Mouse (Mus musculus): ENCODE measurements around the gene Hoxc8.

DNA sequence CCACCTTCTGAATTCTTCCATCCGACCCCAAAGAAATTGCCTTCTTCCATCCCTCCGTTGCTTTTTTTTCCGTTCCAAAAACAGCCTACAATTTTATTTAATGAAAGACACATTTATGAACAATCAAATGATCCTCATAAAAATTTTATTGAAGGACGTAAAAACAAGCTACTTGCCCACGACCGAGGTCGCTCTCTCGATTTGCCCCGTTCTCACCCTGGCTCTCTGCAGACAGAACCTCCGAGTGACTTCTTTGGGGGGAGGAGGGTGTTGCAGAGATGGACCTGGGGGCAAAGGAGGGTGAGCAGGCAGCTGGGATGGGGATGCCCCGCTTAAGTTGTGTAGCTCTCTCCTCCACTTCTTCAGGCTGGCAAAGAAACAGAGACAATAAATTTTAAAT, 10.1 kb upstream of the Hoxc8 start:
- TF ChIP-seq GATA1 (IDR thresholded peaks at IDR 0.05; ENCODE audit: low read length) = no peak
- TF ChIP-seq TAL1 (IDR thresholded peaks at IDR 0.05; ENCODE audit: low read length) = no peak

Measured in erythroblast, embryonic 14.5 days (primary cell).